Mouse (Mus musculus) olfactory bulb, adult 2 months (tissue): ENCODE data around the gene Mmp11. TPM values are rescaled to one million over a fixed set of nuclear protein-coding genes. Genes with fewer than 3 reads are reported as not detected.

Source experiments
- H3K27ac ChIP-seq: fragments of 200-500 bp; 2 replicates; pipeline ENCODE4 v1.5.1; 2012; ENCODE audit warnings: low read depth, low read length; ENCODE audit not compliant: insufficient read depth
- H3K4me1 ChIP-seq: fragments of 200-500 bp; 2 replicates; pipeline ENCODE4 v1.6.1; 2012; ENCODE audit warnings: low read length; ENCODE audit not compliant: control insufficient read depth, insufficient read depth
- H3K4me3 ChIP-seq: fragments of 200-500 bp; 2 replicates; pipeline ENCODE4 v1.5.1; 2012; ENCODE audit warnings: mild to moderate bottlenecking, low read depth, low read length, moderate library complexity; ENCODE audit not compliant: insufficient read depth
- CTCF ChIP-seq: fragments of 200-500 bp; IDR thresholded peaks from 2 replicates; pipeline ENCODE4 v1.5.1; 2012; ENCODE audit warnings: low read depth, mild to moderate bottlenecking, low read length, moderate library complexity; ENCODE audit not compliant: insufficient read depth
- POLR2A ChIP-seq: fragments of 200-500 bp; IDR thresholded peaks from 2 replicates; pipeline ENCODE4 v1.6.1; 2012; ENCODE audit warnings: mild to moderate bottlenecking, low read depth, low read length, moderate library complexity; ENCODE audit not compliant: insufficient read depth
- WGBS: fragments of 180-500 bp; shearing (Covaris S2); methylation state at CpG from one replicate; pipeline ENCODE4 v1.1.7; 2018; 5-methylcytosine and 5-hydroxymethylcytosine counted together
- polyA plus RNA-seq: library from polyadenylated mRNA; stranded (reverse); fragments of >200 nt; gene quantifications from 2 replicates; pipeline ENCODE4 v1.2.4, GENCODE M21; 2012; ENCODE audit warnings: low replicate concordance; ENCODE audit not compliant: missing spikeins, insufficient read depth, insufficient read length

Mmp11 gene
- polyA plus RNA-seq, 1 experiment, result not detected

- WGBS, result 88% methylated on average over 5 of the region's 5 CpGs
- H3K4me1 ChIP-seq, result peaks cover 24% of the 10 kb centered on the region
- H3K27ac ChIP-seq, result no peak within 1 kb of the TSS
- H3K4me3 ChIP-seq, result no peak within 1 kb of the TSS
- TF ChIP-seq CTCF, result no peak
- TF ChIP-seq POLR2A, result no peak
These were observed 4.2 kb upstream of the Mmp11 start, which contains the start of gene Gm867 for GRCm38 (mm10) chr10:75940520-75940919. Gene Gm867, minus strand, starts transcription at chr10:75940672.

- Histone ChIP-seq H3K4me1 (peaks cover 24% of the 10 kb centered on the region), H3K27ac (no peak overlapping the region), H3K4me3 (no peak overlapping the region)
- TF ChIP-seq POLR2A, result no peak
- no peak for TF ChIP-seq CTCF
- 43% methylated on average over 9 of the region's 9 CpGs for WGBS
These were observed 3.4 kb upstream of the Mmp11 start for GRCm38 (mm10) chr10:75939481-75940234.

- H3K27ac ChIP-seq, result no peak overlapping the region
- peak overlapping the region; percentile 14; the same call in 1 of the 2 replicates for H3K4me3 ChIP-seq
- WGBS, result 59% methylated on average over 10 of the region's 10 CpGs
These were observed 1.8 kb upstream of the Mmp11 start for GRCm38 (mm10) chr10:75937851-75938643.

GRCm38 (mm10) chr10:75936909-75937667 is 792 bp upstream of the Mmp11 start:
- no peak for TF ChIP-seq CTCF
- no peak for TF ChIP-seq POLR2A
- Histone ChIP-seq H3K4me1 (peaks cover 30% of the 10 kb centered on the region), H3K27ac (peak overlapping the region; percentile 29), H3K4me3 (peak overlapping the region; percentile 42)
- 40% methylated on average over 18 of the region's 18 CpGs for WGBS

More at GRCm38 (mm10) chr10:75937851-75938643, 1.8 kb upstream of the Mmp11 start:
- H3K4me1 ChIP-seq, result peaks cover 24% of the 10 kb centered on the region
- TF ChIP-seq POLR2A, result no peak

- peak overlapping the region; percentile 99; the same call in 1 of the 2 replicates for H3K27ac ChIP-seq
- WGBS, result 81% methylated on average over 1 of the region's 1 CpGs
- H3K4me1 ChIP-seq, result peaks cover 35% of the 10 kb centered on the region
- TF ChIP-seq CTCF, result no peak
- TF ChIP-seq POLR2A, result no peak
- H3K4me3 ChIP-seq, result peak overlapping the region; percentile 96; the same call in 1 of the 2 replicates
These were observed 1.3 kb downstream of the Mmp11 start for GRCm38 (mm10) chr10:75934991-75935390.

- TF ChIP-seq CTCF, result no peak
- TF ChIP-seq POLR2A, result no peak
- Histone ChIP-seq H3K4me1 (peaks cover 30% of the 10 kb centered on the region), H3K27ac (no peak within 1 kb of the TSS), H3K4me3 (peak within 1 kb of the TSS; percentile 48)
- WGBS, result 73% methylated on average over 6 of the region's 6 CpGs
These were observed 3.4 kb downstream of the Mmp11 start, which contains the start of gene Chchd10 for GRCm38 (mm10) chr10:75932891-75933290. Gene Chchd10, plus strand, starts transcription at chr10:75933130.

- WGBS, result 2% methylated on average over 41 of the region's 44 CpGs
- Histone ChIP-seq H3K27ac (no peak overlapping the region), H3K4me1 (peaks cover 27% of the 10 kb centered on the region), H3K4me3 (peak overlapping the region; percentile 48)
- TF ChIP-seq POLR2A (no peak), CTCF (peak; percentile 12; the same call in 1 of the 2 replicates)
These were observed 4.1 kb downstream of the Mmp11 start for GRCm38 (mm10) chr10:75932081-75932678.

- Histone ChIP-seq H3K27ac (no peak overlapping the region), H3K4me3 (no peak overlapping the region), H3K4me1 (peaks cover 21% of the 10 kb centered on the region)
- 45% methylated on average over 7 of the region's 7 CpGs for WGBS
- TF ChIP-seq CTCF, result no peak
These were observed 5.0 kb downstream of the Mmp11 start for GRCm38 (mm10) chr10:75931311-75931710.
